Mouse (Mus musculus): ENCODE measurements around the gene Cbr1.

Cbr1 gene

GRCm38 (mm10) chr16:93605553-93605952 lies at the start of gene Cbr1:
Cbr1 (plus strand) TSS chr16:93605853.
- no peak for DNase-seq (ENCODE audit: low spot score)

- no peak for DNase-seq (ENCODE audit: low spot score)
These were observed 48.0 kb upstream of the Cbr1 start for GRCm38 (mm10) chr16:93557646-93558045.

GRCm38 (mm10) chr16:93558499-93558898 lies 47.2 kb upstream of the Cbr1 start:
- peak; percentile 49 for DNase-seq (ENCODE audit: low spot score)

GRCm38 (mm10) chr16:93572383-93572782 lies 33.3 kb upstream of the Cbr1 start:
- no peak for DNase-seq (ENCODE audit: low spot score)

- DNase-seq (ENCODE audit: low spot score): no peak
These were observed 32.2 kb upstream of the Cbr1 start for GRCm38 (mm10) chr16:93573434-93573833.

GRCm38 (mm10) chr16:93574521-93575191 lies 31.0 kb upstream of the Cbr1 start:
- DNase-seq (ENCODE audit: low spot score): peak; percentile 23

GRCm38 (mm10) chr16:93575574-93575973 lies 30.1 kb upstream of the Cbr1 start:
- no peak for DNase-seq (ENCODE audit: low spot score)

GRCm38 (mm10) chr16:93576412-93577082 lies 29.1 kb upstream of the Cbr1 start:
- DNase-seq (ENCODE audit: low spot score): peak; percentile 91

GRCm38 (mm10) chr16:93578346-93579005 lies 27.2 kb upstream of the Cbr1 start:
- no peak for DNase-seq (ENCODE audit: low spot score)

GRCm38 (mm10) chr16:93581125-93581524 lies 24.5 kb upstream of the Cbr1 start:
- no peak for DNase-seq (ENCODE audit: low spot score)

GRCm38 (mm10) chr16:93584976-93585702 lies 20.5 kb upstream of the Cbr1 start:
- DNase-seq (ENCODE audit: low spot score): no peak

GRCm38 (mm10) chr16:93585703-93586205 lies 19.9 kb upstream of the Cbr1 start:
- no peak for DNase-seq (ENCODE audit: low spot score)

GRCm38 (mm10) chr16:93586382-93586781 lies 19.3 kb upstream of the Cbr1 start:
- no peak for DNase-seq (ENCODE audit: low spot score)

- DNase-seq (ENCODE audit: low spot score): no peak
These were observed 17.4 kb upstream of the Cbr1 start for GRCm38 (mm10) chr16:93588281-93588680.

GRCm38 (mm10) chr16:93590915-93591314 lies 14.7 kb upstream of the Cbr1 start:
- no peak for DNase-seq (ENCODE audit: low spot score)

- no peak for DNase-seq (ENCODE audit: low spot score)
These were observed 13.9 kb upstream of the Cbr1 start for GRCm38 (mm10) chr16:93591450-93592430.

GRCm38 (mm10) chr16:93592711-93593110 lies 12.9 kb upstream of the Cbr1 start:
- DNase-seq (ENCODE audit: low spot score): no peak

GRCm38 (mm10) chr16:93593406-93593805 lies 12.2 kb upstream of the Cbr1 start:
- DNase-seq (ENCODE audit: low spot score): no peak

GRCm38 (mm10) chr16:93594448-93594847 lies 11.2 kb upstream of the Cbr1 start:
- DNase-seq (ENCODE audit: low spot score): no peak

GRCm38 (mm10) chr16:93595766-93596165 lies 9.9 kb upstream of the Cbr1 start:
- DNase-seq (ENCODE audit: low spot score): no peak

GRCm38 (mm10) chr16:93596807-93597206 lies 8.8 kb upstream of the Cbr1 start:
- DNase-seq (ENCODE audit: low spot score): no peak

Measured in embryo, embryonic 10 days (tissue).